Mouse (Mus musculus) liver, embryonic 11.5 days (tissue): ENCODE measurements around the gene Atp5mpl. TPM values are rescaled to one million over a fixed set of nuclear protein-coding genes. Genes with fewer than 3 reads are reported as not detected.

Source experiments
- ATAC-seq: fragments of 200-750 bp; cut with Nextera tagmentation; replicated peaks from 2 replicates; pipeline ENCODE4 v1.8.0; 2017; ENCODE audit warnings: moderate number of reproducible peaks, mild to moderate bottlenecking, moderate TSS enrichment, moderate library complexity; ENCODE audit not compliant: low FRiP score
- DNase-seq: peaks from one replicate; pipeline ENCODE4 v3.0.0-alpha.2; 2017; ENCODE audit warnings: low spot score
- H3K27ac ChIP-seq: fragments of 300-500 bp; sonication (generic); 2 replicates; pipeline ENCODE4 v1.5.1; 2014; ENCODE audit warnings: mild to moderate bottlenecking, low read depth, low read length, control low read depth
- H3K27me3 ChIP-seq: fragments of 300-500 bp; sonication (generic); replicated peaks from 2 replicates; pipeline ENCODE4 v1.6.1; 2014; ENCODE audit warnings: low read length, mixed read lengths; ENCODE audit not compliant: control insufficient read depth, insufficient read depth
- H3K36me3 ChIP-seq: fragments of 300-500 bp; sonication (generic); 2 replicates; pipeline ENCODE4 v1.6.1; 2014; ENCODE audit warnings: mild to moderate bottlenecking, low read length, moderate library complexity, mixed read lengths; ENCODE audit not compliant: control insufficient read depth, insufficient read depth
- H3K4me1 ChIP-seq: fragments of 300-500 bp; sonication (generic); replicated peaks from 2 replicates; pipeline ENCODE4 v1.6.1; 2014; ENCODE audit warnings: low read length, mixed read lengths; ENCODE audit not compliant: control insufficient read depth, insufficient read depth
- H3K4me2 ChIP-seq: fragments of 300-500 bp; sonication (generic); 2 replicates; pipeline ENCODE4 v1.6.1; 2014; ENCODE audit warnings: mild to moderate bottlenecking, control low read depth, moderate library complexity
- H3K4me3 ChIP-seq: fragments of 300-500 bp; sonication (generic); 2 replicates; pipeline ENCODE4 v1.5.1; 2014; ENCODE audit warnings: low read depth, low read length, control low read depth
- H3K9ac ChIP-seq: fragments of 300-500 bp; sonication (generic); 2 replicates; pipeline ENCODE4 v1.6.1; 2014; ENCODE audit warnings: low read depth, low read length, control low read depth
- H3K9me3 ChIP-seq: fragments of 300-500 bp; sonication (generic); 2 replicates; pipeline ENCODE4 v1.6.1; 2016; ENCODE audit warnings: low read length, inconsistent platforms, mixed read lengths; ENCODE audit not compliant: control insufficient read depth
- WGBS: fragments of 180-500 bp; shearing (Covaris S2); extraction: QIAGEN DNeasy Blood & Tissue Kit; methylation state at CpG from one replicate; pipeline ENCODE4 v1.1.7; 2014; 5-methylcytosine and 5-hydroxymethylcytosine counted together
- polyA plus RNA-seq: library from polyadenylated mRNA; unstranded; fragments of >200 nt; fragmentation: Nextera tagmentation; extraction: Ambion mirVana; gene quantifications from 2 replicates; pipeline ENCODE4 v1.2.1, GENCODE M21; 2014

Atp5mpl gene
- polyA plus RNA-seq, 1 experiment from 2014 or later = 735 TPM

GRCm38 (mm10) chr12:111932513-111932912 is 34.3 kb downstream of the Atp5mpl start:
- H3K4me1 ChIP-seq = peaks cover 31% of the 10 kb centered on the region
- no peaks in the 10 kb centered on the region for H3K9me3 ChIP-seq
- H3K4me2 ChIP-seq = no peak overlapping the region
- no peaks in the 10 kb centered on the region for H3K36me3 ChIP-seq
- no peak overlapping the region for H3K9ac ChIP-seq
- no peak overlapping the region for H3K27ac ChIP-seq
- WGBS = 74% methylated on average over 3 of the region's 3 CpGs
- DNase-seq = no peak
- no peak for ATAC-seq
- no peaks in the 10 kb centered on the region for H3K27me3 ChIP-seq
- no peak overlapping the region for H3K4me3 ChIP-seq

DNA sequence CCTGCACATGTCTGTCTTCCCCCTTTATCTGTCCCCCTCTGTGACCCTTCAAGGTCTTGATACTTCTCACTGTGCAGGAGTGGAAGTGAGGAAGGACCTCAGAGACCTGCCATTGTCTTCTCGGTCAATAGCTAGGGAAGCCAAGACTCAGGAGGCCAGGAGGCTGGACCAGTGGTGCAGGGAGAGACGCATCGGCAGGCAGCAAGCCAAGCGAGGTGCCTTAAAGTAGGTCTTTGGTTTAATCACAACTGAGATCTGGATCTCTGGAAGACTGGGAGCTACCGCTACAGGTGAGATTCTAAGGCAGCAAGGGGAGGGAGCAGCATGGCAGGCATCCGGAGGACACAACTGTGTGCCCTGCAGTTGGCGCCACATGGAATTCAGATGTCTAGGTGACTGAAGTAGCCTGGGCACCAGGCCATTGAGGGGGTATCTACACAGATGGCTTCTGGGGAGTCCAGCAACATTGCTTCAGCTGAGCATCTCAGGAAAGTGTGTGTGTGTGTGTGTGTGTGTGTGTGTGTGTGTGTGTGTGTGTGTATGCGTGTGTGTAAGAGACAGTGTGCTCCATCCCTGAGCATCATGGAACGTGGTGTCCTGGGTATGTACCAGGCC is 35.3 kb downstream of the Atp5mpl start:
- Histone ChIP-seq H3K4me3 (no peak overlapping the region), H3K4me1 (peaks cover 21% of the 10 kb centered on the region), H3K27me3 (no peaks in the 10 kb centered on the region), H3K9me3 (no peaks in the 10 kb centered on the region), H3K27ac (no peak overlapping the region), H3K36me3 (no peaks in the 10 kb centered on the region), H3K4me2 (no peak overlapping the region), H3K9ac (no peak overlapping the region)
- DNase-seq = no peak
- 80% methylated on average over 9 of the region's 9 CpGs for WGBS
- ATAC-seq = no peak

DNA sequence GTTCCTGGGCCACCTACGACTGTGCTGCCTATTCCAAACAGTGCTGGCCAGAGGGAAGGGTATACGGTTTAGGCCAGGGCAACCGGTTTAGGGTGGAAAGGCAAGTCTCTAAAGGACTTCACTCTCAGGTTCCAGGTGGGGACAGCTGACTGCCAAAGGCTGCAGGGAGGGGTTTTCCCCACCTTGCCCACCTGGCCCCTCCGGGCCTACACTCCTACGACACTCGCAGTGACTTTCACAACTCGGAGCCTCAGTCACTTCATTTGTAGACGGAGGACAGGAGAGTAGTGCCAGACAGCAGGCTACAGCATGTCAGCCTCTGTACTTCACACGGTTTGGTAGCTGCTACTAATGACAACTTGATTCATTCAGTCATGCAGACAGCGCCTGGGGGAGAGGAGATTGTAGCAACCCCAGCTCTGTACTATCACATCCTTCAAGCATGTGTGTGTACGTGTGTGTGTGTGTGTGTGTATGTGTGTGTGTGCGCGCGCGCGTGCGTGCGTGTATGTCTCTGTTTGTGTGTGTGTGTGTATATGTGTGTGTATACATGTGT is 38.3 kb downstream of the Atp5mpl start:
- no peaks in the 10 kb centered on the region for H3K27me3 ChIP-seq
- WGBS = 86% methylated on average over 18 of the region's 18 CpGs
- no peak overlapping the region for H3K4me2 ChIP-seq
- H3K4me1 ChIP-seq = peaks cover 15% of the 10 kb centered on the region
- DNase-seq (no peak), ATAC-seq (no peak)
- no peak overlapping the region for H3K4me3 ChIP-seq
- H3K27ac ChIP-seq = no peak overlapping the region
- no peaks in the 10 kb centered on the region for H3K9me3 ChIP-seq
- H3K9ac ChIP-seq = no peak overlapping the region
- no peaks in the 10 kb centered on the region for H3K36me3 ChIP-seq

GRCm38 (mm10) chr12:111927338-111927737 is 39.4 kb downstream of the Atp5mpl start:
- Histone ChIP-seq H3K9ac (no peak overlapping the region), H3K4me1 (peaks cover 8% of the 10 kb centered on the region), H3K9me3 (no peaks in the 10 kb centered on the region), H3K27me3 (no peaks in the 10 kb centered on the region), H3K4me2 (no peak overlapping the region), H3K4me3 (no peak overlapping the region), H3K27ac (no peak overlapping the region), H3K36me3 (no peaks in the 10 kb centered on the region)
- ATAC-seq (no peak), DNase-seq (no peak)
- WGBS = 86% methylated on average over 1 of the region's 1 CpGs

DNA sequence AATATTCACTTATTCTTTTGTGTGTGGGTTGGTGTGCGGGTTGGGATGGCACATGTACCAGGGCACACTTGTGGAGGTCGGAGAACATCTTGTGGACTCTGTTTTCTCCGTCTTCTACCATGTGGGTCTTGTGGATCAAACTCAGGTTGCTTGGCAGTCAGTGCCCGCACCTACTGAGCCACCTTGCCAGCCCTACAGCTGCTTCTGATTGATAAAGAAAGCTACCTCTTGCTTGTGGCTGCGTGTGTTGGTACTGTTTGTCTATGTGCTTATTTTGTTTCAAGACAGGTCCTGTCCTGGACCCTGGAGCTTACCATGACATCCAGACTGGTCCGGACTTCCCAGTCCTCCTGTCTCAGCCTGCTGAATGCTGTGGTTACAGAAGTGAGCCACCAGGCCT is 43.7 kb downstream of the Atp5mpl start:
- DNase-seq (no peak), ATAC-seq (peak; percentile 61)
- Histone ChIP-seq H3K9me3 (no peaks in the 10 kb centered on the region), H3K36me3 (no peaks in the 10 kb centered on the region), H3K27ac (no peak overlapping the region; the same call in 1 of the 2 replicates), H3K4me3 (no peak overlapping the region), H3K4me2 (no peak overlapping the region), H3K27me3 (no peaks in the 10 kb centered on the region), H3K9ac (no peak overlapping the region), H3K4me1 (peaks cover 11% of the 10 kb centered on the region)
- 73% methylated on average over 6 of the region's 6 CpGs for WGBS

DNA sequence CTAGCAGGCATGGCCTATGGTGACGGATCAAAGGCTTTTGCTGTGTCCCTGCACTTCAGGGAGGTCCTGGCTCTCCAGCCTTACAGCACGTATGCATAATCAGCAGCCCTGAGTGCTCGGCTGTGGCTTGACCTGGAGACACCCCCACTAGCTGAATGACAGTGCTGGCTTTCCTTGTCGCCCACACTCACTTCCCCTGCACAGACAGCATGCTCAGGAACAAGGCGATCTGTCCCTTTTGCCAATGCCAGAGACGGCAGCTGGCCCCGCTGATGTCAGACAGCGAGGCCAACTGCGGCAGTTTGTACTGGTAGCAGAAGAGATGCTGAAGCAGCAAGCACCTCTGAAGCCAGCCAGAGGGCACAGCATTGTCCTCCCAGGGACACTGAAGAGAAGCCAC is 46.7 kb downstream of the Atp5mpl start:
- H3K4me2 ChIP-seq = no peak overlapping the region
- ATAC-seq (no peak), DNase-seq (no peak)
- peaks cover 11% of the 10 kb centered on the region for H3K4me1 ChIP-seq
- H3K9me3 ChIP-seq = no peaks in the 10 kb centered on the region
- H3K27ac ChIP-seq = no peak overlapping the region
- H3K9ac ChIP-seq = no peak overlapping the region
- no peak overlapping the region for H3K4me3 ChIP-seq
- WGBS = 36% methylated on average over 9 of the region's 9 CpGs
- no peaks in the 10 kb centered on the region for H3K27me3 ChIP-seq
- H3K36me3 ChIP-seq = no peaks in the 10 kb centered on the region

DNA sequence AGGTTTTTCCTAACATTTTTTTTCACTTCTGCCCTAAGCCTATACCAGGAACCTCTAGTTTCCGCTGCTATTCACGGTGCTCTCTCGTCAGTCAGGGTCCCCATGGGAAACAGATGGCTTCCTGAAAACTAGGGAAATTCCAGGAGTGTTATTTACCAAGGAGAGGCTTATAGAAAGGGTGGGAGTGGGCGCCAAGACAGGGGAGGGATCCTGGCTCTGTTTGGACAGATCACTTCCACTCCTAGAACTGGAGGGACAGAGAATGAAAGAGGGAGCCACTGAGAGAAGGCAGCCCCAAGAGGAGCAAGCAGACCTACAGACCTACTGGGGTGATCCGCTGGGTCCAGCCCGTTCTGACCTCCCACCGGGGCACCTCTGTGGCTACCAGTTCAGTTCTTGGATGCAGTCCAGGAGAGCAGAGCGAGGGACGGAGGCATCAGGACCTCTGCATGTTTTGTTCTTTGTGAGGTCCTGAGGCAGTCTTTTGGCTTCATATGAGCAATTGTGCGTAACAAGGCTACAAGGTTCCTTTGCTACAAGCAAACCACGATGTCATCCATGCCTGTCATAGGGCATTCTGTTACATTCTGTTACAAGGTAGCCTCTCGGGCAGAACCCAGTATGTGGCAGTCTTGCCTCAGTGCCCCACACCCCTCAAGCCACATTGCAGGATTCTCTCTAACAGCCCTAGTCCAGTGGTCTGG is 50.1 kb downstream of the Atp5mpl start:
- Histone ChIP-seq H3K36me3 (no peaks in the 10 kb centered on the region), H3K9me3 (no peaks in the 10 kb centered on the region), H3K27me3 (no peaks in the 10 kb centered on the region), H3K27ac (no peak overlapping the region), H3K4me3 (no peak overlapping the region), H3K9ac (no peak overlapping the region), H3K4me2 (no peak overlapping the region), H3K4me1 (peaks cover 3% of the 10 kb centered on the region; the same call in 1 of the 2 replicates)
- DNase-seq (no peak), ATAC-seq (no peak)
- WGBS = 64% methylated on average over 12 of the region's 12 CpGs

- DNase-seq = no peak
- H3K27me3 ChIP-seq = no peaks in the 10 kb centered on the region
- H3K36me3 ChIP-seq = no peaks in the 10 kb centered on the region
- ATAC-seq = no peak
- H3K9me3 ChIP-seq = no peaks in the 10 kb centered on the region
- H3K4me2 ChIP-seq = no peak overlapping the region
- H3K4me3 ChIP-seq = no peak overlapping the region
- 84% methylated on average over 6 of the region's 6 CpGs for WGBS
- no peak overlapping the region for H3K9ac ChIP-seq
- no peak overlapping the region for H3K27ac ChIP-seq
- peaks cover 3% of the 10 kb centered on the region; the same call in 1 of the 2 replicates for H3K4me1 ChIP-seq
These were observed 51.0 kb downstream of the Atp5mpl start for GRCm38 (mm10) chr12:111915781-111916180.
